Mouse (Mus musculus): ENCODE measurements around the gene Pepd.
A peak's percentile ranks its signal among the peaks of the same experiment; 100 is the strongest.

Pepd gene

DNA sequence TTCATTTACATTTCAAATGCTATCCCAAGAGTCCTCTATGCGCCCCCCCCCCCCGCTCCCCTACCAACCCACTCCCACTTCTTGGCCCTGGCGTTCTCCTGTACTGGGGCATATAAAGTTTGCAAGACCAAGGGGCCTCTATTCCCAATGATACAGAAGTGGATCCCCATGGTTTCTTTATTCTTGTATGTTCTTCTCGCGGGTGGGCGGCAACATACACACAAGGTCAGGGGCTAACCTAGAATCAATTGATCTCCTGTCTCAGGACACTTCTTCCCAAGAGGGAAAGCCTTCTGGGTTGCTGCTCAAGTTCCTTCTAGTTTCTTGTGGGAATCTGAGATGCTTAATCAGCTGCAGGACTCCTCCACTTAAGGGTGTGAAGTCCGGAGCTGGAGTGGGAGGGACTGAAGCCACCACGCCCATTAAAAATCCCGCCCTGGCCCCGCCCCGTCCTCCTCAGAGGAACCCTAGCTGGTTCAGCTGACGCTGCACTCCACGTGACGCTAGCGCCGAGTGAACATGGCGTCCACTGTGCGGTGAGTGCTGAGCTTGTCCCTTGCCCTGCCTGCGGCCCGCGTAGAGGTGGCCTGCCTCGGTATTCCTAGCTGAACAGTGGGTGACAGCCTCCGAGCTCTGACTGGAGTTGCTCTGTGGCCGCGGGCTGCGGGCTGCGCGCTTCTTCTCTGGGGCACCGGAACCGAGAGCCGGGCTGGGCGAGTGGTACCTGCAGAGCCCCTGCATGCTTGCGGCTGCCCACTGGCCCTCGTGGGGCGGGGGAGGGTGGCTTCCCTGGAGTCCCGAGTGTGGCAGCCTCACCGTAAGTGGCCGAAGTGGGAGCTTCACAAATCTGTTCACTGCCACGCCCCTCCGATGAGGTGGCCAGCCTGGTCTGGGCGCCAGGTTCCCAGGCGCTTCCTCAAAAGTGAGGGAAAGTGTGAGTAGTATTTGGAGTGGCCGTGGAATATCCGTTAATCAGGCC lies at the start of gene Pepd:
Gene Pepd (plus strand): TSS at position 461 of the 979 bp plus-strand sequence.
- DNase-seq (ENCODE audit: low spot score), result peak; percentile 87

DNA sequence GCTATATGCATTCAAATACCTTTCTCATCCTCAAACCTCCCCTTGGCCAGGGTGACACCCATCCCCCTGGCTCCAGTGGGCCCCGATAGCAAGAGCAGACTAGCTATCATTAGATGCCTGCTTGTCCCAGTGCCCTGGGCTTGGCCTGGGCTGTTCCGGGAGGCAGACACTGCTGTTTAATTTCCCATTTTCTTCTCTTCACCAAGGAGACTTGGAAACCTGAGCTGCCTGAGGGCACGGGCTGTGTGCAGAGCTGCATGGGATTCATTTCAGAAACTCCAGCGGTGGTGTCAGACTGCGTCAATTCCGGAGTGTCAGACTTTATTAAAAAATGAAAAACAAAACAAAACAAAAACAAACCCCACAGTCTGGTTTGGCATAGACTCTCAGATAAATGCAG lies 44.9 kb upstream of the Pepd start:
- no peak for DNase-seq (ENCODE audit: low spot score)

DNA sequence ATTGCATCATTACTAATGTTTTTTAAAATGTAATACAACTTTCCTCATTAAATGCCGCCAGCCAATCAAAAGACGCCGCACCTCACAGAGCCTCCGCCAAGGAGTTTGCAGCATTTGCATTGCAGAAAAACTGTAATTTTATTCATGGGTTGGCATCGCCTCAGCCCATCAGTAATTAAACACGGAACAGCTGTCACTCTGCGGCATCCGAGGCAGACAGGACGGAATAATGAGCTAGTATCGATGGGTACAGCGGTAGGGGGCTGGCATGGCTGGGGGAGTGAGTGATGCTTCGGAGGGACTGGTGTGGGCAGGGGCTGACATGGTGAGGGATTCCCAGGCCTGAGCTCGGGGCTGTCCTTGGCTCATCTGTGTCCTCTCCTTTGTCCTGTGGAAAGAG lies 42.5 kb upstream of the Pepd start:
- no peak for DNase-seq (ENCODE audit: low spot score)

DNA sequence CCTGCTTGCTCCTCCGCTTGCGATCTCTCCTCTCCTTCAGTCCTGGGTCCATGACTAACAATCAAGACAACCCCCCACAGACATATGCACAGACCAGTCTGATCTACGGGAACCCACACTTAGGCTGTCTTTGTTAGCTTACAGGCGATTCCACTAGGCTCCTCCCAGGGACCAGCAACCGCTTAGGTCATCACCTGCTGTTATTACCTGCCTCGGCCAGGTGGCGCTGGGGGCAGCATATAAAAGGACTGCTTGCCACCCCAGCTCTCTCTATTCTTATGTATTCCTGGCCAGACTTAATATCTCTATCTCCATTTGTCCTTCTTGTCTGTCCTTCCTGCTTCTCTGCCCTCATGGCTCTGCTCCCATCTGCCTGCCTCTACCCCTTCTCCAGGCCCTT lies 35.4 kb upstream of the Pepd start:
- no peak for DNase-seq (ENCODE audit: low spot score)

DNA sequence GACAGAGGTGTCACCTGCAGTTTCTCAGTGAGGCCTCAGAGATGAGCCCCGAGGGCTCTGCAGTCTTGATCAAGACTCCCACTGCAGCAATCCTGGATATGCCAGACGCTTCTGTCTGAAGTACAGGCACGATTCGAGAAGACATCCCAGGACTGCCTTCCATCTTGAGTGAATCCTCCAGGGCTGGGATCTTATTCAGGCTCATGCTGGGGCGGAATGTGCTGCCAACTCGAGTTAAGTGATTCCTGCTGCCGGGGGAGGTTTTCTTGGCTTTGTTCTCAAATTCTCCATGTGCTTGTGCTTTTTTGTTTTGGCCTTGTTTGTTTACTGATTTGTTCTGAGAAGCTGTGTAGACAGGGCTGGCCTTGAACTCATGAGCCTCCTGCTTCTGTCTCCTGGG lies 34.4 kb upstream of the Pepd start:
- DNase-seq (ENCODE audit: low spot score), result no peak

DNA sequence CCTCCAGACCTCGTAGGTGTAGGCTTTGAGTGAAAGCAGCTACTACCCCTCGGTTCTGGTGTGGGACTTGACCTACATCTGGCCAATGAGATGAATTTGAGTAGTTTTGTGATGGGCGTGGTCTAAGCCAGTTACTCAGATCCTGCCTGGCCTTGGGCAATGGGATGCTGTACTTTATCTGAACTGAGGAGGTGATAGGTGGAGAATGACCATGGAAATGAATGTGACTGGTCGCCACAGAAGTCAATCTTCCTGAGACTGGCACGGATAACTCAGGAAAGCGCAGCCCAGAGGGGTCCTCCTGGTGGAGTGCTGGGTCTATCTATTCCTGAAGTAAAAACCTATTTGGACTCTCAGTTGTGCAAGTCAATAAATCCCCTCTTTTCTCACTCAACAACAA lies 23.7 kb upstream of the Pepd start:
- DNase-seq (ENCODE audit: low spot score), result no peak

DNA sequence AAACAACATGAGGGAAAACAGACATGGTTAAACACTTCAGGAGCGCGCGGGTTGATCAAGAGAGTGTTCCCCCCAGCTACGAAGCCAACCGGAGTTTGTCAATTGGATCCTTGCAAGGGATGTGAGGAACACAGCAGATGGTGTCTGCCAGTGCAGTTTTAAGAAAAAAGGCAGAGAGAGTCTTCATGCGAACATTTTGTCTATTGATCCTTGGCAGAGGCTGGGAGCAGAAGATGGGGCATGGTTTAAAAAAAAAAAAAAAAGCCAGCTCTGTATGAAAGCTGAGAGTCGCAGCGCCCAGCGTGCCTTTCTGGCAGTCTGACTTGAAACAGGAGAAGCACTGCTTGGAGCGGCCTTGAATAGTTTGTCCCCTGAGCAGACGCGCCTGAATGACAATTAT lies 23.3 kb upstream of the Pepd start:
- no peak for DNase-seq (ENCODE audit: low spot score)

DNA sequence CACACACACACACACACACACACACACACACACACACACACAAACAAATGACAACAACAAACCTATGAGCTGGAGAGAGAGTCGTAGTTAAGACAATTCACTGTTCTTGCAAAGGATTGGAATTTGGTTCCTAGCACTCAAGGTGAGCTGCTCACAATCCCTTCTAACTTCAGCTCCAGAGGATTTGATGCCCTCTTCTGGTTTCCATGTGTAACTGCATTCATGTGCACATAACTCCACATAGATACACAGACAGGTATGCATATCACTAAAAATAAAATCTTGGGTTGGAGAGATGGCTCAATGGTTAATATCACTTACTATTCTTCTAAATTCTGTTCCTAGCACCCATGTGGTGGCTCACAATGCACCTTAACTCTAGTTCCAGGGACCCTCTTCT lies 19.3 kb upstream of the Pepd start:
- DNase-seq (ENCODE audit: low spot score), result no peak

DNA sequence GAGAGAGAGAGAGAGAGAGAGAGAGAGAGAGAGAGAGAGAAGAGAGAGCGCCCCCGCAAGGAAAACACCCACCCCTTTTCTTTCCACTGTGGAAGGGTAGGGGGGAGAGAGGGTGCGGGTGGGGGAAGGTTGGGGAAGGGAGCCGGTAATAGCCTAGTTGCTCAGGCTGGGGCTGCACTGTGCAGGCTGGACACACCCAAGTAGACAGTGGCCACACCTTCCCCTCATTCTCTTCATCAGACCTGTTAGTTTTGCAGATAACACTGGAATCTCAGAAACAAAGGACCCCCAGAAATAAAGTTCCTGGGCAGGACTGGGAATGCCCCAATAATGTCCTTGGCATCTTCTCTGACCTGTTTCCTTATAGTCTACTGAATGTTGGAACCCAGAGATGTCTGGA lies 15.7 kb upstream of the Pepd start:
- no peak for DNase-seq (ENCODE audit: low spot score)

DNA sequence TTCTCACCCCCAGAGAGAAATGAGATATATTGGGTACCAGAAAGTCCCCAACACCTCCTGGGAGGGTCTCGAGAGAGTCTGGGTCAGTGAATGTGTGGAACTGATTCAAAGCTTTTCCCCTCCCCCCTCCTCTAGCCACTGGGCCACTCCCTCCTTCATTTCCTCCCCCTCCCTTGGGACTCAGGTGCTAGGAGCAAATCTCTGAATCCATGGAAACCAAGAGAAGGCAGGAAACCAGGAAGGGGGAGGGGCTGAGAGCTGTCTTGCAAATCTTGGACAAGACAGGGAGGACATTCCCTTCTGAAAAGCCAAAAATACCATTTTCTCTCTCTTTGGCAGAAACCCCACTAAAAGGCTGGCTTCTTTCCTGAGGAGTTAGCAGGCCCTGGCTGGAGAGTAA lies 15.1 kb upstream of the Pepd start:
- DNase-seq (ENCODE audit: low spot score), result peak; percentile 47

DNA sequence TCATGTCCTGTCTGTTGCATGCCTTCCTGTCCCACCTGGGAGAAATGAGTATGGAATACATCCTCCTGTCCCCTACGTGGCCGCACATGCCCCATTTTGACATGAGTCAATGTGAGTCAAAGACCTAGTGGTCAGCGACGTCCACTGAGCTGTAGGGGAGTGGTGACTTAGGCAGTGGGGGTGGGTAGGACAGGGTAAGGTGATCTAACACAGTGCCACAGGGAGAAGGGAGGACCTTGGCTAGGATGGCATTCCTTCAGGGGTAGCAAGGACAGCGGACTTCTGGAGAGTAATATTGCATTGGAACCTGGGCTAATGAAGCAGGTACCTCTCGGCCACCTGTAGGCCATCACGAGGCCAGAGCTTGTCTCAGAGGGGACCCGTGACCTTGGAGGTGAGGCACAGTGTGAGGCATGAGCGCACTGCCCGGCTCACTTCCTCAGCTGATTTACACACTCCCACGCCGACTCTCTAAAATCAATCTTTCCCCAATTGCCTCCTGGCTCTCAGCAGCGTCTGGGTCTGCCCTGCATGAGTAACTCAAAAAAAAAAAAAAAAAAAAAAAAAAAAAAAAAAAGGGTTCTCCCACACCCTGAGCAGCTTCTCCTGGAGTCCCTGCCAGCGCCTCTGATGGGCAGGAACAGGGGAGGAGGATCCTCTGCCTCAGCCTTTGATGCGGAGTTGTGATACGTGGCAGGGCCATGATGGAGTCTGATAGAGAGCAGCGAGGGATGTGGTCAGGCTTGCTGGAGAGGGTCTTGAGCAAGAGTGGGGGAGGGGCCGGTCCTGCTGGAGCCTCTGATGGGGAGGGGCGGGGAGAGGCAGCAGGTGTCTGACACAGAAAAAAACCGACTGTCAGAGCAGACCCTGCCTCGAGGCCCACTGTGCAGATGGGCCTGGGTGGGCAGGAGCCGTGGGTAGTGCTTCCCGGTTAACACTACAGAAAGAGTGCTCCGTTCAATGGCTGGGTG lies 1.8 kb upstream of the Pepd start:
- no peak for DNase-seq (ENCODE audit: low spot score)

DNA sequence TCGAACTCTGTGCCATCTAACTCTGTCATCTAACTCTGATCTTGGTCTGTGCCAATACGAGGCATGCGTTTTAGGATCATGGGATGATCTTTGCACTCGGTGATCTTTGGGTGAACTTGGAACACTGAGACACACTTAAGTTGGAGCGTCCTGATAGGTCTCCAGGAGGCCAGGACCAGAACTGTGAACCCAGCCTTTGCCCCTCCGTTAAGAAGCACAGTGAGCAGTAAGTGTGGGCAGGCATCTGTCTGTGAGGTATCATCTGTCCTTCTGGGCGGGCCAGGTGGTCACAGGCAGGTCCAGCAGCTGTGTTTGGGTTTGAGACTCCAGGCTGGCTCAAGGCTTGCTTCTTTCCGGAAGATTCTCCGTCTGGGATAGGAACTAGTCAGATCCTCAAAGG lies 1.8 kb downstream of the Pepd start:
- no peak for DNase-seq (ENCODE audit: low spot score)

DNA sequence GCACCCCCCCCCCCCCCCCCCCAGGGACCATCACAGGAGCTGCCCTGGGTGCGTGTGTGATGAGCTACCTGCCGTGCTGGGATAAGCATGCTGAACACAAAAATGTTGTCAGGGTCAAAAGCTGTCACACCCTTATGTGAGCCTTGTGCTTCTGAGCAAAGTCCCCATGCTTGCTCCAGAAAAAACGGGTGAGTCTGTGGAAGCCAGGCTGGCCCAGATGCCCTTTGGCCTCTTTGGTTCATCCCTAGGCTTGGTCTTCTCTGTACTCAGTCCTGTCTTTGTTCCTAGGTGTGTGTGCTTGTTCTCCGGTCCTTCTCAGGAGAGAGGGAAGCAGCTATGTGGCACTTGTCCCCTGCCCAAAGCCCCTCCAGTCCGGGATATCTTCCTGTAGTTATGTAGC lies 3.4 kb downstream of the Pepd start:
- DNase-seq (ENCODE audit: low spot score), result no peak

DNA sequence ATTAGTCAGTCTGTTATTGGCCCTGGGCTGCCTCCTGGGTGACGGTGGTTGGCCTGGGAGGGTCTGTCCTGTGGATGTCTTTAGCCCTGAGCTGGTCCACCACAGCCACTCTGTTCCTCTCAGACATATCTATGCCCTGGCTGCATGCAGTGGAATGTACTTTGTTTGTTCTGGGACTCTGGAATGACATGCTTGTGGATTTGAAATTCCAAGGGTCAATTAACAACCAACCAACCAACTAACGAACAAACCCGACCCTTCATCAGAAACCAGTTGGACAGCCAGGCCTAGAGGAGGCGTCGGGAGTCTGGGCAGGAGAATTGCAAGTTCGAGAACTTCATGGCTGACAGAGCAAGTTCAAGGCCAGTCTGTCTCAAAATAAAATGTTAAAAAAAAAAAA lies 5.4 kb downstream of the Pepd start:
- no peak for DNase-seq (ENCODE audit: low spot score)

DNA sequence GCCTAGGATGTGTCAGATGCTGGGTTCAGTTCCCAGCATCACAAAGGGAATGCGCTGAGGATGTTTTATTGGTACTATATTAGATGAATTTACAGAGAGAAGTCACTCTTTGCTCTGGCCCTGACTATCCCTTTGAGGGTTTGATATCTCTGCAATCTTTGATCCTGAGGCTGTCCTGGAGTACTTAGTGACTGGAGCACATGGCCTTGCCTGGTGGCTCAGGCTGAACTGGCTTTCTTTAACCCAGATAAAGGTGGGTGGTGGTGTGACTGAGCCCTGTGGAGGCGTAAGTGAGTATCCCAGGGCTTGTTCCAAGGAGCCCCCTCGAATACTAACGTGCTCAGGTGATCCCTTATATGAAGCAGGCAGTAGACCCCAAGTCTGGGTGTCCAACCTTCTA lies 5.8 kb downstream of the Pepd start:
- no peak for DNase-seq (ENCODE audit: low spot score)

DNA sequence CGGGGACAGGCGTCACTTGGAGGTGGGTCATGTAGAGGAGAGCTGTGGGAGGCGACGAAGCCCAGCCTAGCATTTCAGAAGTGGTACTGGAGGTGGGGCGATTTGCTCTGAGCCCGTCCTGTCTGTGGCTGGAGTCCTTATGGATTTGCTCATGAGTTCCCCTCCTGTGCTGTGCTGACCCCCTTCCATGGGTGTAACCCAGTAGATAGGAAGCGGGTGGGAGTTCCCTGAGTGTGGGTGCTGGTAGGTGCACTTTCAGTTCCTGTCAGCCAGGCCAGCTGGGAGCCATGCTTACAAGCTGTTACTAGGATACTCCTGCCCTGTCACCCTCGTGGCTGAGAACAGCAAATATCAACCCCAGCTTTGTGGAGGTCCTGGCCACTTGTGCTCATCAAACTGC lies 6.2 kb downstream of the Pepd start:
- DNase-seq (ENCODE audit: low spot score), result no peak

DNA sequence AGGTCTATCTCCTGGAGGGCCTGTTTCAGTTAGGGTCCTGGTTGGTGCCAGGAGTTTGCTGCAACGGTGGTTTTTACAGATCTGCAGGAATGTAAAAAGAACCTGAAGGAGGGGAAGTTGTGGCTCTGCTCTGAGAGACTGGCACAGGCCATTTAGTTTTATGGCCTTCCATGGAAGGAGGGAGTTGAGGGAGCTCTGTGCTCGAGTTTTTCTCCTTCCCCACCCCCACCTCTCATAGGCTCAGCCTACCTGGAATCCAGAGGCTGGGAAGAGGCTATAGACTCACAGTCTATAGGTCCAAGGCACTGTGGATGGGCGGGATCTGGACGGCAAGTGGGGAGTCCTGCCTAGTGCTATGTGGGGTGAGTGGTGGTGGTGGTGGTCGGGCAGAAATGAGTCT lies 6.9 kb downstream of the Pepd start:
- no peak for DNase-seq (ENCODE audit: low spot score)

DNA sequence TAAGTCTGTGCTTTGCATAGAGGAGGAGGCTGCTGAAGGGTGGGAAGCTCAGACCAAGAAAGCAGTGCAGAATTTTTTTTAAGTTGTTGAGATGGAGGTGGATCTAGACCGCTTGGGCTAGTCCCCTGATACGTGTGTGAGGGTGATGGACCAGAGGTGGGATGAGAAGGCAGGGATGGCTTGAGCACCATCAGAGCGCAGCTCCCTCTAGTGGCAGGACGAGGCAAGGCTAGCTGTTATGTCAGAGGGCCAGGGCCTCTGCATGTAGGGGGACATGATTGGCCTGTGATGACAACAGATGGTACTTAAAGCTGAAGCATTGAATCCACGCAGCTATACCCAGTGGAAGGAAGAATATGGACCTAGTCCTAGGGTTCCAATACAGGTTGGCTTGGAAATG lies 7.6 kb downstream of the Pepd start:
- peak; percentile 13 for DNase-seq (ENCODE audit: low spot score)

DNA sequence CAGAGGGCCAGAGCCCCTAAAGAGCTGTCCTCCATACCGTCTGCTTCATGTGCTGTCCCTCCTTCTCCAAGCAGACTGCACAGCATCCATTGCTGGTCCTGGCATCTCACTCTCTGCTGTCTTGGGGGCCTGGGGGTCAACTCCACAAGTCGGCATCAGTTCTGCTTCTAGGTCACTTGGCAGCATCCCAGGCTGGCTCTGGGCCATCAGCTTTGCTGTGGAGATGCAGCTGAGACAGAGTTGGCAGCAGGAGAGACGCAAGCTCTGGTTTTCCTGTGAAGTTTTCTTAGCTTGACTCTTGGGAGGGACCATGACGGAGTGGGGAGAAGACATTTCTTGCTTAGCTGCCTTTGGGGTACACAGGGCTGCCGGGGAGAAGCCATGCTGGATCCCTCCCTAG lies 13.0 kb downstream of the Pepd start:
- DNase-seq (ENCODE audit: low spot score), result peak; percentile 13

DNA sequence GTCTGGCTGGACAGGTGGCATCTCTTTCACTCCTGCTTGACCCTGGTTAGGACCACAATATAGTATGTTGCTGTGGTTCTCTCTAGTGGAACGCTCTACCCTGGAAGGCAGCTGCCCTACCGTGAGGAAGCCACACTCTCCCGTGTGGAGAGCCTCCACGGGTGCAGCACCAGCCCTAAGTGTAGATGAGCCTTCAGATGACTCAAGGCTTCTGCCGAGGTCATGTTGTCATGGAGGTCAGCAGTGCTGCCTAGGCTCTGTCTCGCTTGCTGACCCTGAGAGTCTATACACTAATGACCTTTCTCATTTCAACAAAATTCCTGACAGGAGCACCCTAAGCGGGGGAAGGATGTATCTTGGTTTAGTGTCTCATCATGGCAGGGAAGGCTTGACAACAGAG lies 13.8 kb downstream of the Pepd start:
- DNase-seq (ENCODE audit: low spot score), result no peak

DNA sequence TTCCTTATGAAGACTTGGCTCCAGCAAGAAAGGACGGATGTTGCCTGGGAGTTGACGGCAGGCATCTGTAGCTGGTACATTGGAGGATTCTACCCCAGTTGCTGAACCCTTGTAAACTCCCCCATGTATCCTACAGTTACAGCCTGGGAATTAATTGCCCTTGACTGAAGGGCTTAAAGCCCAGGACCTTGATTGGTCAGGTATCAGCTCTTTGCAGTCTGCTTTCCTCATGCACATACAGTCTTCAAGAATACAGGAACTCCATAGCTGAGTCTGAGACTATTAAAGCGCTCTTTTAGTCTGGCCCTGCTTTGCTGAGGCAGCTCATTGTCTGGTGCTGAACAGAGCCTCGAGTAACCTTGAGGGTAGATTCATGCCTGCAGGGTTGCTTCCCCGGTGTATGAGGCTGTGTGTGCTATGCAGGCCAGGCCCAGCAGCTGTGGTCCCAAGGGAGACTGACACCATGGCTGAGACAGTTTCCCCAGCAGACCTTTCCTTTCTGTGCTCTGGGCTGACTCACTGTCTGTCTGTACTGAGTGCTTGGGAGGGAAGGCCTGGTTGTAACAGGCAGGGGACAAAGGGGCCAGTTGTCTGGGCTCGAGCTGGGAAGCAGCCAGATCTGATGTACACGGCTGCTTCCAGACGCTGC lies 17.6 kb downstream of the Pepd start:
- peak; percentile 22 for DNase-seq (ENCODE audit: low spot score)

DNA sequence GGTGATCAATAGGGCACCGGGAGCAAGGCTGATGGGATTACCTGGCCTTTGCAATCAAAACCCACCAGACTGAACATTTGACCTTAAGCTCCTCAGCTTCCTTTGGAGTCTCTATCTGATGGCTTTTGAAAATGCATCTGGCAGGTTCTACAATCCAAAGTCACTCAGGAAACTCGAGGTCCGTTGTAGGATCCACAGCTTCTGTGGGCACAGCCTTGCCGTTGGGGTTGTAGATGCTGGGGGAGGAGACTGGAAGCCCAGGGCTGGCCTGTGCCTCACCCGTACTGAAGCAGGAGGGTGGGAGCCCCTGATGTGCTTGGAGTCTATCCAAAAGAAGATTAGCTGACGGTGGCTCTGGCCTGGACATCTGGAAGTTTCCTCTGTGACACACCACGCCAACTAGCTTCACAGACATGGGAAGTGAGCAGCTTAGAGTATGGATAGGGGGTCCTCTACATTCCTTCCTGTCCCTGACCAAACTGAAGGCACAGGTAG lies 18.1 kb downstream of the Pepd start:
- no peak for DNase-seq (ENCODE audit: low spot score)

Measured in adipocyte (in vitro differentiated cells).